Mouse (Mus musculus) 416B (cell line): ENCODE measurements around the gene Ica1.

Source experiments
- DNase-seq: peaks from one replicate; pipeline ENCODE4 v3.0.0; 2011; ENCODE audit warnings: low read depth

Ica1 gene

GRCm38 (mm10) chr6:8742449-8742848 is 35.8 kb downstream of the Ica1 start:
- no peak for DNase-seq

- no peak for DNase-seq
Observed at GRCm38 (mm10) chr6:8741659-8742058, 36.6 kb downstream of the Ica1 start.

- no peak for DNase-seq
Observed at GRCm38 (mm10) chr6:8740092-8740491, 38.2 kb downstream of the Ica1 start.

GRCm38 (mm10) chr6:8738396-8738795 is 39.9 kb downstream of the Ica1 start:
- DNase-seq, result peak; percentile 46

GRCm38 (mm10) chr6:8736493-8736820 is 41.8 kb downstream of the Ica1 start:
- no peak for DNase-seq

GRCm38 (mm10) chr6:8735657-8736492 is 42.4 kb downstream of the Ica1 start:
- DNase-seq, result peak; percentile 65

GRCm38 (mm10) chr6:8735044-8735443 is 43.2 kb downstream of the Ica1 start:
- DNase-seq, result no peak

- DNase-seq, result no peak
Observed at GRCm38 (mm10) chr6:8732492-8732891, 45.8 kb downstream of the Ica1 start.

- DNase-seq, result no peak
Observed at GRCm38 (mm10) chr6:8731656-8732191, 46.6 kb downstream of the Ica1 start.

- DNase-seq, result peak; percentile 86
Observed at GRCm38 (mm10) chr6:8730433-8730832, 47.9 kb downstream of the Ica1 start.

- DNase-seq, result no peak
Observed at GRCm38 (mm10) chr6:8727806-8728205, 50.5 kb downstream of the Ica1 start.

- no peak for DNase-seq
Observed at GRCm38 (mm10) chr6:8725610-8726009, 52.7 kb downstream of the Ica1 start.

- DNase-seq, result no peak
Observed at GRCm38 (mm10) chr6:8719692-8720091, 58.6 kb downstream of the Ica1 start.

GRCm38 (mm10) chr6:8717967-8718366 is 60.3 kb downstream of the Ica1 start:
- no peak for DNase-seq

- DNase-seq, result peak; percentile 54
Observed at GRCm38 (mm10) chr6:8716539-8716938, 61.7 kb downstream of the Ica1 start.

GRCm38 (mm10) chr6:8711246-8711645 is 67.0 kb downstream of the Ica1 start:
- no peak for DNase-seq

- peak; percentile 31 for DNase-seq
Observed at GRCm38 (mm10) chr6:8694636-8695514, 83.4 kb downstream of the Ica1 start.

GRCm38 (mm10) chr6:8693926-8694635 is 84.2 kb downstream of the Ica1 start:
- no peak for DNase-seq

GRCm38 (mm10) chr6:8693141-8693881 is 85.0 kb downstream of the Ica1 start:
- DNase-seq, result no peak

- DNase-seq, result peak; percentile 63
Observed at GRCm38 (mm10) chr6:8691199-8691975, 86.9 kb downstream of the Ica1 start.

GRCm38 (mm10) chr6:8690441-8690840 is 87.8 kb downstream of the Ica1 start:
- DNase-seq, result no peak
